ENCODE assay signal across 11 mouse cellular contexts in genomic region chr12:111006339-111006738, GRCm38 (mm10). TPM values are rescaled to one million over a fixed set of nuclear protein-coding genes. Genes with fewer than 3 reads are reported as not detected.
DNase-seq lines count a peak whose midpoint lies in the region; ATAC-seq and TF ChIP-seq lines count a peak whose summit lies in the region.
"Had no signal": no experiment of that assay in that cellular context is flagged by ENCODE, and none has a peak within 500 bp of the region (broad histone marks: within the 10 kb centered on the region; RNA-seq: fewer than 3 reads in every experiment).

No protein-coding gene starts in this region.

- H3K79me2 ChIP-seq in heart, adult 2 months (replicated peaks; ENCODE audit: control insufficient read depth, insufficient read depth, low read length) = no peaks in the 10 kb centered on the region

- no peak overlapping the region for H3K4me2 ChIP-seq in liver, embryonic 13.5 days
- no peak overlapping the region for H3K4me2 ChIP-seq in embryonic facial prominence, embryonic 15.5 days (replicated peaks)
- H3K4me2 ChIP-seq in liver, postnatal 0 days (ENCODE audit: low read depth, low read length) = no peak overlapping the region

- TF ChIP-seq POLR2A in heart, adult 2 months (IDR thresholded peaks at IDR 0.05; ENCODE audit: insufficient read depth, low read depth, low read length) = no peak

- no peak for TF ChIP-seq CTCF in heart, adult 2 months (IDR thresholded peaks at IDR 0.05)
- TF ChIP-seq CTCF in liver, postnatal 0 days (IDR thresholded peaks at IDR 0.05; ENCODE audit: low read depth) = no peak

- DNase-seq in heart, embryonic 10.5 days (ENCODE audit: low spot score) = no peak
- no peak for DNase-seq in heart, adult 2 months
- no peak for DNase-seq in liver, embryonic 13.5 days
- DNase-seq in liver = no peak
- DNase-seq in liver, postnatal 0 days = no peak
- no peak for DNase-seq in left cerebral cortex, adult 8-10 months (ENCODE audit: low spot score in 2 of 2)
- DNase-seq: cerebellum, postnatal 36 days; gastrocnemius, postnatal 25 days had no signal

- ATAC-seq in liver, embryonic 13.5 days (ENCODE audit: low read depth) = no peak
- 0 out of 2 replicates have a peak, but pooled peaks have one; percentile 30 for ATAC-seq in embryonic facial prominence, embryonic 15.5 days (ENCODE audit: insufficient number of reproducible peaks, low FRiP score, low TSS enrichment, low read depth)
- no peak for ATAC-seq in liver, postnatal 0 days
- no peak for ATAC-seq in megakaryocyte progenitor cell, adult 5-6 weeks (replicated peaks; ENCODE audit: poor library complexity)

- no peak overlapping the region for H3K9ac ChIP-seq in heart, adult 2 months (ENCODE audit: low read depth, low read length)
- no peak overlapping the region for H3K9ac ChIP-seq in liver, embryonic 13.5 days
- H3K9ac ChIP-seq in embryonic facial prominence, embryonic 15.5 days = no peak overlapping the region
- no peak overlapping the region for H3K9ac ChIP-seq in liver, postnatal 0 days (replicated peaks)

- 67% methylated on average over 5 of the region's 5 CpGs for WGBS in heart, embryonic 10.5 days
- WGBS in heart, adult 2 months = 67% methylated on average over 5 of the region's 5 CpGs
- WGBS in liver, embryonic 13.5 days (ENCODE audit: insufficient replicate concordance) = 83% methylated on average over 4 of the region's 5 CpGs
- WGBS in embryonic facial prominence, embryonic 15.5 days = 50% methylated on average over 5 of the region's 5 CpGs
- 85% methylated on average over 5 of the region's 5 CpGs for WGBS in liver, postnatal 0 days (ENCODE audit: insufficient replicate concordance)

- H3K27me3 ChIP-seq in heart, embryonic 10.5 days (ENCODE audit: insufficient read depth, poor library complexity, severe bottlenecking) = no peaks in the 10 kb centered on the region
- no peaks in the 10 kb centered on the region for H3K27me3 ChIP-seq in heart, adult 2 months (ENCODE audit: control insufficient read depth, insufficient read depth, low read length)
- no peaks in the 10 kb centered on the region for H3K27me3 ChIP-seq in liver, embryonic 13.5 days
- H3K27me3 ChIP-seq in embryonic facial prominence, embryonic 15.5 days = no peaks in the 10 kb centered on the region
- H3K27me3 ChIP-seq in liver, postnatal 0 days (ENCODE audit: insufficient read depth, low read length) = no peaks in the 10 kb centered on the region

- H3K4me1 ChIP-seq in heart, embryonic 10.5 days = peaks cover 55% of the 10 kb centered on the region
- peaks cover 15% of the 10 kb centered on the region for H3K4me1 ChIP-seq in heart, adult 2 months (ENCODE audit: control insufficient read depth, insufficient read depth, low read length)
- H3K4me1 ChIP-seq in liver, embryonic 13.5 days (replicated peaks) = peaks cover 64% of the 10 kb centered on the region
- H3K4me1 ChIP-seq in embryonic facial prominence, embryonic 15.5 days = peaks cover 44% of the 10 kb centered on the region
- peaks cover 25% of the 10 kb centered on the region for H3K4me1 ChIP-seq in liver, postnatal 0 days (ENCODE audit: insufficient read depth)

- H3K4me3 ChIP-seq in heart, embryonic 10.5 days = no peak overlapping the region
- no peak overlapping the region for H3K4me3 ChIP-seq in heart, adult 2 months
- no peak overlapping the region for H3K4me3 ChIP-seq in liver, embryonic 13.5 days (replicated peaks)
- H3K4me3 ChIP-seq in embryonic facial prominence, embryonic 15.5 days (replicated peaks) = no peak overlapping the region
- H3K4me3 ChIP-seq in liver, postnatal 0 days (ENCODE audit: low read depth, low read length) = no peak overlapping the region
- H3K4me3 ChIP-seq: megakaryocyte, embryonic 14.5 days had no signal

- peak overlapping the region; percentile 85 for H3K27ac ChIP-seq in heart, embryonic 10.5 days
- H3K27ac ChIP-seq in heart, adult 2 months = no peak overlapping the region
- H3K27ac ChIP-seq in liver, embryonic 13.5 days = peak overlapping the region; percentile 77; the same call in 1 of the 2 replicates
- H3K27ac ChIP-seq in embryonic facial prominence, embryonic 15.5 days (replicated peaks) = peak overlapping the region; percentile 83
- H3K27ac ChIP-seq in liver, postnatal 0 days (ENCODE audit: low read depth) = peak overlapping the region; percentile 29; the same call in 1 of the 2 replicates

- TF ChIP-seq EP300 in heart, adult 2 months (IDR thresholded peaks at IDR 0.05; ENCODE audit: insufficient read depth, low read depth, low read length) = no peak
- no peak for TF ChIP-seq EP300 in liver, postnatal 0 days (IDR thresholded peaks at IDR 0.05; ENCODE audit: low read depth)

- intact Hi-C loops in heart, adult 2 months (cut with DNase I) = no loop called here

- no peaks in the 10 kb centered on the region for H3K36me3 ChIP-seq in heart, embryonic 10.5 days
- no peaks in the 10 kb centered on the region for H3K36me3 ChIP-seq in heart, adult 2 months (ENCODE audit: control insufficient read depth, insufficient read depth, low read length)
- no peaks in the 10 kb centered on the region for H3K36me3 ChIP-seq in liver, embryonic 13.5 days
- H3K36me3 ChIP-seq in embryonic facial prominence, embryonic 15.5 days = no peaks in the 10 kb centered on the region
- no peaks in the 10 kb centered on the region for H3K36me3 ChIP-seq in liver, postnatal 0 days (replicated peaks; ENCODE audit: insufficient read depth, low read length)

- H3K9me3 ChIP-seq in heart, embryonic 10.5 days = no peaks in the 10 kb centered on the region
- no peaks in the 10 kb centered on the region for H3K9me3 ChIP-seq in liver, embryonic 13.5 days (replicated peaks)
- no peaks in the 10 kb centered on the region for H3K9me3 ChIP-seq in embryonic facial prominence, embryonic 15.5 days (replicated peaks)
- H3K9me3 ChIP-seq in liver, postnatal 0 days (ENCODE audit: low read length) = no peaks in the 10 kb centered on the region
- H3K9me3 ChIP-seq: megakaryocyte, embryonic 14.5 days had no signal

RNA-seq across cellular contexts. Expression of gene Ankrd9, which starts 27.5 kb away (rescaled TPM):
- polyA plus RNA-seq in heart, embryonic 10.5 days (2016; fragmentation: Nextera tagmentation; extraction: Ambion mirVana) = 14.8 and 19.1 TPM in 2 replicates
- total RNA-seq in heart, adult 2 months (2021) = 10 to 100 TPM; 59.3 to 84.2 TPM
- 80.5 and 93.2 TPM in 2 replicates for polyA plus RNA-seq in heart, adult 2 months (2012; rRNA removed)
- 54.2 and 57.6 TPM in 2 replicates for polyA plus RNA-seq in liver, embryonic 13.5 days (2015; fragmentation: Nextera tagmentation; extraction: Ambion mirVana)
- polyA plus RNA-seq in embryonic facial prominence, embryonic 15.5 days (2015; fragmentation: Nextera tagmentation; extraction: Ambion mirVana) = 16.6 and 17.6 TPM in 2 replicates
- polyA plus RNA-seq in liver, postnatal 0 days (2015; fragmentation: Nextera tagmentation; extraction: Ambion mirVana) = 15.9 and 16.5 TPM in 2 replicates
- total RNA-seq in left cerebral cortex, adult 8-10 months (2022) = 10 to 100 TPM; 13.6 to 18.7 (median 16.5) TPM
- 1.1 and 1.4 TPM in 2 replicates for total RNA-seq in megakaryocyte progenitor cell, adult 5-6 weeks (2015)
- total RNA-seq in megakaryocyte progenitor cell, adult 5-6 weeks (2017) = 1.8 and 4.6 TPM in 2 replicates

RNA-seq across cellular contexts. Expression of gene Rcor1, which starts 32.8 kb away (rescaled TPM):
- 6.5 and 9.2 TPM in 2 replicates for polyA plus RNA-seq in heart, embryonic 10.5 days (2016; fragmentation: Nextera tagmentation; extraction: Ambion mirVana)
- 10 to 100 TPM; 13.9 to 14.8 TPM for total RNA-seq in heart, adult 2 months (2021)
- polyA plus RNA-seq in heart, adult 2 months (2012; rRNA removed) = 5.9 and 9.9 TPM in 2 replicates
- 5.8 and 6.1 TPM in 2 replicates for polyA plus RNA-seq in liver, embryonic 13.5 days (2015; fragmentation: Nextera tagmentation; extraction: Ambion mirVana)
- 13.0 and 14.3 TPM in 2 replicates for polyA plus RNA-seq in embryonic facial prominence, embryonic 15.5 days (2015; fragmentation: Nextera tagmentation; extraction: Ambion mirVana)
- polyA plus RNA-seq in liver, postnatal 0 days (2015; fragmentation: Nextera tagmentation; extraction: Ambion mirVana) = 3.6 and 4.8 TPM in 2 replicates
- 10 to 100 TPM; 13.0 to 15.2 (median 14.2) TPM for total RNA-seq in left cerebral cortex, adult 8-10 months (2022)
- 53.7 and 59.9 TPM in 2 replicates for total RNA-seq in megakaryocyte progenitor cell, adult 5-6 weeks (2015)
- 41.1 and 43.2 TPM in 2 replicates for total RNA-seq in megakaryocyte progenitor cell, adult 5-6 weeks (2017)
